Mouse (Mus musculus) effector memory CD4-positive, alpha-beta T cell, adult 7 months (primary cell): ENCODE data around the gene Ifi47. TPM values are rescaled to one million over a fixed set of nuclear protein-coding genes. Genes with fewer than 3 reads are reported as not detected.

ENCODE experiments used
- polyA plus RNA-seq: library from polyadenylated mRNA; unstranded; fragments of 100-300 nt; shearing (Covaris generic); gene quantifications from one replicate; pipeline ENCODE4 v1.2.1, GENCODE M21; 2017

The Ifi47 gene
- 156 TPM for polyA plus RNA-seq

GRCm38 (mm10) chr11:49076001-49076757 is at the start of gene Ifi47:
Gene Ifi47 (plus strand): TSS chr11:49076587.

GRCm38 (mm10) chr11:49051093-49051891 is 25.1 kb upstream of the Ifi47 start, which contains the start of gene 9930111J21Rik2:
Gene 9930111J21Rik2 (minus strand): TSS chr11:49051242.

GRCm38 (mm10) chr11:49063713-49064469 is 12.5 kb upstream of the Ifi47 start, which contains the start of gene Tgtp2:
Gene Tgtp2 (minus strand): TSS chr11:49064206.

GRCm38 (mm10) chr11:49114774-49115173 is 38.4 kb downstream of the Ifi47 start, which contains the start of gene Olfr1396:
Gene Olfr1396 (minus strand): TSS chr11:49114874.

GRCm38 (mm10) chr11:49141974-49142373 is 65.6 kb downstream of the Ifi47 start, which contains the start of gene Olfr1395:
Gene Olfr1395 (plus strand): TSS chr11:49142274.

Other genes with a start within 250 kb of the Ifi47 start
- gene Gm12184, start 249.9 kb upstream of the Ifi47 start, polyA plus RNA-seq, result 7.8 TPM
- 29.4 TPM for gene Irgm1, start 204.9 kb upstream of the Ifi47 start, polyA plus RNA-seq
- gene Gm5431, start 174.4 kb upstream of the Ifi47 start, polyA plus RNA-seq, result 0.89 TPM
- 101 TPM for gene Psme2b, start 130.4 kb upstream of the Ifi47 start, polyA plus RNA-seq
- 0.76 TPM for gene Olfr56, start 97.7 kb upstream of the Ifi47 start, polyA plus RNA-seq
- 101 TPM for gene 9930111J21Rik1, start 97.2 kb upstream of the Ifi47 start, polyA plus RNA-seq
- gene Gm12185, start 84.4 kb upstream of the Ifi47 start, polyA plus RNA-seq, result 1.7 TPM
- gene Tgtp1, start 82.4 kb upstream of the Ifi47 start, polyA plus RNA-seq, result 54.3 TPM
- gene 9930111J21Rik2, start 25.3 kb upstream of the Ifi47 start, polyA plus RNA-seq, result 78.1 TPM
- 80.7 TPM for gene Tgtp2, start 12.4 kb upstream of the Ifi47 start, polyA plus RNA-seq
- not detected for gene Olfr1396, start 38.3 kb downstream of the Ifi47 start, polyA plus RNA-seq
- 0.17 TPM for gene Olfr1395, start 65.7 kb downstream of the Ifi47 start, polyA plus RNA-seq
- not detected for gene Olfr1394, start 77.8 kb downstream of the Ifi47 start, polyA plus RNA-seq
- 0.40 TPM for gene Btnl9, start 110.6 kb downstream of the Ifi47 start, polyA plus RNA-seq
- gene Zfp62, start 126.7 kb downstream of the Ifi47 start, polyA plus RNA-seq, result 79.0 TPM
- gene Mgat1, start 167.6 kb downstream of the Ifi47 start, polyA plus RNA-seq, result 28.7 TPM
- gene Olfr1393, start 201.7 kb downstream of the Ifi47 start, polyA plus RNA-seq, result not detected
- 0.21 TPM for gene Olfr1392, start 208.7 kb downstream of the Ifi47 start, polyA plus RNA-seq
- not detected for gene Olfr10, start 228.2 kb downstream of the Ifi47 start, polyA plus RNA-seq
- not detected for gene Olfr1391, start 246.2 kb downstream of the Ifi47 start, polyA plus RNA-seq